Comparison of ENCODE assay signal across 24 mouse cellular contexts in the genomic region with DNA sequence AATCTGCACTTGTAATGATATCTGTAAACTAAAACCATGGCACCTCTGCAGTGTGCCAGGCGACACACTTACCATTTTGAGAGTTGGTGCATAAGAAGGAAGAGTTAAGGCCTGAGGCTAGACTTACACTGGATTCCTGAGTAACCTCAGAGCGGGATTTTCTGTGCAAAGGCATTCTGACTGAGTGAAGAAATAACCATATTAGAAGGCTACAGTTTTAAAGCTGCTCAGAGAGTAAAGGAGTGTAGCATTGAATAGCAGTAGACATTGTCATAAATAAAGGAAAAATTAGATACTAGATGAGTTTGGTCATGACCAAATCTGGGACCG.
"Had no signal": no experiment of that assay in that cellular context is flagged by ENCODE, and none has a peak within 500 bp of the region (broad histone marks: within the 10 kb centered on the region; RNA-seq: fewer than 3 reads in every experiment).

No protein-coding gene starts in this region.

- ATAC-seq: inflammation-experienced regulatory T-cells, adult 6 months; intestine, embryonic 15.5 days; intestine, postnatal 0 days; liver, embryonic 12.5 days had no signal

- H3K9ac ChIP-seq: heart, embryonic 12.5 days; hindbrain, embryonic 15.5 days; intestine, embryonic 15.5 days; limb, embryonic 13.5 days; limb, embryonic 15.5 days; liver, embryonic 12.5 days; liver, embryonic 14.5 days had no signal

- H3K27me3 ChIP-seq: heart, embryonic 12.5 days; hindbrain, embryonic 15.5 days; intestine, embryonic 15.5 days; limb, embryonic 13.5 days; limb, embryonic 15.5 days; liver, embryonic 12.5 days had no signal

- H3K9me3 ChIP-seq: heart, embryonic 10.5 days; heart, embryonic 12.5 days; hindbrain, embryonic 15.5 days; intestine, embryonic 15.5 days; limb, embryonic 13.5 days; limb, embryonic 15.5 days; liver, embryonic 12.5 days had no signal

- H3K4me2 ChIP-seq: heart, embryonic 12.5 days; hindbrain, embryonic 15.5 days; intestine, embryonic 15.5 days; limb, embryonic 13.5 days; limb, embryonic 15.5 days; liver, embryonic 12.5 days had no signal

- H3K27ac ChIP-seq: heart, embryonic 10.5 days; hindbrain, embryonic 15.5 days; intestine, embryonic 15.5 days; layer of hippocampus, adult 2 months; limb, embryonic 13.5 days; limb, embryonic 15.5 days; liver, embryonic 12.5 days; liver, embryonic 14.5 days had no signal

- H3K36me3 ChIP-seq: intestine, embryonic 15.5 days had no signal

- H3K4me3 ChIP-seq: heart, embryonic 10.5 days; heart, embryonic 12.5 days; hindbrain, embryonic 15.5 days; intestine, embryonic 15.5 days; layer of hippocampus, adult 2 months; limb, embryonic 13.5 days; limb, embryonic 15.5 days; liver, embryonic 12.5 days had no signal

- DNase-seq: gastrocnemius, postnatal 10 days; gastrocnemius, postnatal 25 days; heart, adult 18-20 months; heart, postnatal 10 days; heart, postnatal 4 days; kidney, adult 18-20 months; kidney, adult 8-10 months; kidney, postnatal 10 days; kidney, postnatal 25 days; kidney, postnatal 4 days; layer of hippocampus, adult 9-11 months; layer of hippocampus, postnatal 36 days; left cerebral cortex, postnatal 4 days had no signal
